Mouse (Mus musculus) layer of hippocampus, adult 11-12 months (tissue): Measurements from ENCODE around the gene Kif24.
"Not testable (repeated sequence)": the region's sequence is repeated elsewhere in the genome, so short reads cannot be mapped to it uniquely, and the experiment has no call there.

Experiments
- DNase-seq: peaks from one replicate; pipeline ENCODE4 v3.0.0; 2022; ENCODE audit warnings: low spot score

Gene Kif24

GRCm38 (mm10) chr4:41492951-41493350 lies 28.3 kb upstream of the Kif24 start:
- no peak for DNase-seq

- DNase-seq, result peak; percentile 44
Observed at GRCm38 (mm10) chr4:41481601-41482017, 16.9 kb upstream of the Kif24 start.

GRCm38 (mm10) chr4:41480254-41480653 lies 15.6 kb upstream of the Kif24 start:
- DNase-seq, result no peak

GRCm38 (mm10) chr4:41479456-41479804 lies 14.7 kb upstream of the Kif24 start:
- DNase-seq, result no peak

- no peak for DNase-seq
Observed at GRCm38 (mm10) chr4:41478751-41479455, 14.2 kb upstream of the Kif24 start.

GRCm38 (mm10) chr4:41477648-41478160 lies 13.0 kb upstream of the Kif24 start:
- no peak for DNase-seq

GRCm38 (mm10) chr4:41471384-41471689 lies 6.7 kb upstream of the Kif24 start:
- no peak for DNase-seq

- DNase-seq, result peak; percentile 53
Observed at GRCm38 (mm10) chr4:41470684-41471383, 6.1 kb upstream of the Kif24 start.

GRCm38 (mm10) chr4:41470051-41470683 lies 5.5 kb upstream of the Kif24 start:
- no peak for DNase-seq

- no peak for DNase-seq
Observed at GRCm38 (mm10) chr4:41469199-41469598, 4.5 kb upstream of the Kif24 start.

GRCm38 (mm10) chr4:41468396-41469080 lies 3.9 kb upstream of the Kif24 start:
- peak; percentile 65 for DNase-seq

GRCm38 (mm10) chr4:41465287-41465665 lies 589 bp upstream of the Kif24 start:
- no peak for DNase-seq

GRCm38 (mm10) chr4:41463051-41463738 lies 1.5 kb downstream of the Kif24 start:
- DNase-seq, result not testable (repeated sequence)

GRCm38 (mm10) chr4:41460690-41461089 lies 4.0 kb downstream of the Kif24 start:
- no peak for DNase-seq

GRCm38 (mm10) chr4:41447595-41447994 lies 17.1 kb downstream of the Kif24 start:
- no peak for DNase-seq

GRCm38 (mm10) chr4:41442790-41443302 lies 21.8 kb downstream of the Kif24 start:
- no peak for DNase-seq

- no peak for DNase-seq
Observed at GRCm38 (mm10) chr4:41438931-41439330, 25.8 kb downstream of the Kif24 start.

GRCm38 (mm10) chr4:41416966-41417365 lies 47.7 kb downstream of the Kif24 start:
- DNase-seq, result no peak

GRCm38 (mm10) chr4:41409341-41409740 lies 55.3 kb downstream of the Kif24 start:
- peak; percentile 38 for DNase-seq

GRCm38 (mm10) chr4:41407353-41407752 lies 57.3 kb downstream of the Kif24 start:
- no peak for DNase-seq

- DNase-seq, result no peak
Observed at GRCm38 (mm10) chr4:41406597-41406996, 58.1 kb downstream of the Kif24 start.

- DNase-seq, result no peak
Observed at GRCm38 (mm10) chr4:41401573-41401972, 63.1 kb downstream of the Kif24 start.
